ENCODE assay signal across 21 mouse cellular contexts in genomic region chr1:91333582-91333981, GRCm38 (mm10). TPM values are rescaled to one million over a fixed set of nuclear protein-coding genes. Genes with fewer than 3 reads are reported as not detected.
A peak's percentile ranks its signal among the peaks of the same experiment; 100 is the strongest.
DNase-seq lines count a peak whose midpoint lies in the region; ATAC-seq and TF ChIP-seq lines count a peak whose summit lies in the region.
"Had no signal": no experiment of that assay in that cellular context is flagged by ENCODE, and none has a peak within 500 bp of the region (broad histone marks: within the 10 kb centered on the region; RNA-seq: fewer than 3 reads in every experiment).

No protein-coding gene starts in this region.

- no peak for TF ChIP-seq EP300 in heart, postnatal 0 days (IDR thresholded peaks at IDR 0.05; ENCODE audit: low read depth)

- H3K4me2 ChIP-seq in heart, embryonic 13.5 days = no peak overlapping the region
- no peak overlapping the region for H3K4me2 ChIP-seq in heart, postnatal 0 days (ENCODE audit: low read depth, low read length)
- H3K4me2 ChIP-seq: embryonic facial prominence, embryonic 12.5 days; forebrain, embryonic 12.5 days; hindbrain, embryonic 13.5 days had no signal

- H3K4me3 ChIP-seq in heart, embryonic 13.5 days = no peak overlapping the region
- no peak overlapping the region for H3K4me3 ChIP-seq in heart, postnatal 0 days (ENCODE audit: low read depth, low read length)
- H3K4me3 ChIP-seq in forebrain, embryonic 10.5 days = no peak overlapping the region
- H3K4me3 ChIP-seq: embryonic facial prominence, embryonic 12.5 days; forebrain, embryonic 12.5 days; hindbrain, embryonic 13.5 days had no signal

- no peak for DNase-seq in heart, postnatal 25 days (ENCODE audit: low spot score)
- DNase-seq in heart, postnatal 0 days (ENCODE audit: low spot score) = peak; percentile 64
- no peak for DNase-seq in heart, adult 8-10 months (ENCODE audit: low spot score)
- DNase-seq in MEL-GATA-1-ER (ENCODE audit: extremely low read depth, low read depth) = peak; percentile 42
- no peak for DNase-seq in forebrain, embryonic 10.5 days (ENCODE audit: extremely low spot score, low spot score)
- DNase-seq: adrenal gland, postnatal 14 days; cerebellum, adult 11-12 months; cerebellum, adult 9-10 months; cerebellum, postnatal 25 days; gastrocnemius, postnatal 10 days; heart, postnatal 14 days; kidney, adult 11 months; kidney, adult 9 months had no signal

- no peak overlapping the region for H3K9ac ChIP-seq in heart, embryonic 13.5 days
- H3K9ac ChIP-seq in heart, postnatal 0 days (replicated peaks; ENCODE audit: low read depth, low read length) = no peak overlapping the region
- H3K9ac ChIP-seq: embryonic facial prominence, embryonic 12.5 days; forebrain, embryonic 12.5 days; hindbrain, embryonic 13.5 days had no signal

- H3K4me1 ChIP-seq in heart, embryonic 13.5 days = peaks cover 26% of the 10 kb centered on the region
- peaks cover 13% of the 10 kb centered on the region for H3K4me1 ChIP-seq in heart, postnatal 0 days (ENCODE audit: control insufficient read depth, insufficient read depth)
- peaks cover 6% of the 10 kb centered on the region; the same call in 1 of the 2 replicates for H3K4me1 ChIP-seq in forebrain, embryonic 10.5 days
- H3K4me1 ChIP-seq: forebrain, embryonic 12.5 days; hindbrain, embryonic 13.5 days had no signal

- peaks cover 12% of the 10 kb centered on the region for H3K27me3 ChIP-seq in heart, embryonic 13.5 days (replicated peaks)
- H3K27me3 ChIP-seq in heart, postnatal 0 days (ENCODE audit: control insufficient read depth, insufficient read depth, low read length) = no peaks in the 10 kb centered on the region
- no peaks in the 10 kb centered on the region for H3K27me3 ChIP-seq in forebrain, embryonic 10.5 days (ENCODE audit: poor library complexity, severe bottlenecking)
- H3K27me3 ChIP-seq: embryonic facial prominence, embryonic 12.5 days; hindbrain, embryonic 13.5 days had no signal

- intact Hi-C loops in heart, postnatal 25 days (cut with DNase I) = no loop called here

- TF ChIP-seq CTCF in heart, postnatal 0 days (IDR thresholded peaks at IDR 0.05; ENCODE audit: low read depth) = no peak

- ATAC-seq in heart, embryonic 13.5 days (ENCODE audit: extremely low read depth, insufficient number of reproducible peaks, low FRiP score, low TSS enrichment) = no peak
- peak; percentile 79 for ATAC-seq in heart, postnatal 0 days (ENCODE audit: insufficient read depth, low read depth)
- ATAC-seq in megakaryocyte-erythroid progenitor cell, adult 5-6 weeks (replicated peaks; ENCODE audit: low FRiP score, low TSS enrichment, poor library complexity, severe bottlenecking) = peak; percentile 66
- ATAC-seq: forebrain, embryonic 16.5 days; hindbrain, postnatal 0 days had no signal

- no peaks in the 10 kb centered on the region for H3K9me3 ChIP-seq in heart, embryonic 13.5 days
- no peaks in the 10 kb centered on the region for H3K9me3 ChIP-seq in heart, postnatal 0 days (replicated peaks; ENCODE audit: control insufficient read depth, low read length)
- no peaks in the 10 kb centered on the region for H3K9me3 ChIP-seq in forebrain, embryonic 10.5 days
- H3K9me3 ChIP-seq: embryonic facial prominence, embryonic 12.5 days; forebrain, embryonic 12.5 days; hindbrain, embryonic 13.5 days had no signal

- peak overlapping the region; percentile 66 for H3K27ac ChIP-seq in heart, embryonic 13.5 days (replicated peaks)
- peak overlapping the region; percentile 59 for H3K27ac ChIP-seq in heart, postnatal 0 days (ENCODE audit: low read depth)
- H3K27ac ChIP-seq in forebrain, embryonic 10.5 days = no peak overlapping the region
- H3K27ac ChIP-seq: embryonic facial prominence, embryonic 12.5 days; forebrain, embryonic 12.5 days; hindbrain, embryonic 13.5 days; hindbrain, postnatal 0 days had no signal

- no peaks in the 10 kb centered on the region for H3K36me3 ChIP-seq in heart, embryonic 13.5 days
- no peaks in the 10 kb centered on the region for H3K36me3 ChIP-seq in heart, postnatal 0 days (replicated peaks; ENCODE audit: control insufficient read depth, insufficient read depth, low read length)
- no peaks in the 10 kb centered on the region for H3K36me3 ChIP-seq in forebrain, embryonic 10.5 days (replicated peaks)
- H3K36me3 ChIP-seq: embryonic facial prominence, embryonic 12.5 days; forebrain, embryonic 12.5 days; hindbrain, embryonic 13.5 days had no signal

RNA-seq across cellular contexts. Expression of gene Espnl, which starts 11.7 kb away (rescaled TPM):
- polyA plus RNA-seq in heart, embryonic 13.5 days (2015; fragmentation: Nextera tagmentation; extraction: Ambion mirVana) = 0.07 TPM in 1 of 2 replicates, not detected in the other
- under 1 TPM in 1 of 2 experiments, not detected in 1; 0.05 TPM for total RNA-seq in heart, postnatal 25 days (2021)
- 0.89 TPM in 1 of 2 replicates, not detected in the other for total RNA-seq in heart, postnatal 0 days (2014; rRNA removed; ENCODE audit: low replicate concordance)
- 0.04 TPM in 1 of 2 replicates, not detected in the other for polyA plus RNA-seq in heart, postnatal 0 days (2015; fragmentation: Nextera tagmentation; extraction: Ambion mirVana)
- total RNA-seq in heart, adult 8-10 months (2022) = not detected
- total RNA-seq in megakaryocyte-erythroid progenitor cell, adult 5-6 weeks (2014; fragmentation: Nextera tagmentation) = 0.26 and 0.37 TPM in 2 replicates
- 0.15 TPM in 1 of 2 replicates, not detected in the other for total RNA-seq in megakaryocyte-erythroid progenitor cell, adult 5-6 weeks (2017)
- 0.04 TPM in 1 of 2 replicates, not detected in the other for polyA plus RNA-seq in forebrain, embryonic 10.5 days (2016; fragmentation: Nextera tagmentation; extraction: Ambion mirVana)
- total RNA-seq: adrenal gland, postnatal 14 days; heart, postnatal 14 days had no signal
- polyA plus RNA-seq: intestine, embryonic 14.5 days had no signal

RNA-seq across cellular contexts. Expression of gene Klhl30, which starts 17.2 kb away (rescaled TPM):
- 43.7 and 48.6 TPM in 2 replicates for polyA plus RNA-seq in heart, embryonic 13.5 days (2015; fragmentation: Nextera tagmentation; extraction: Ambion mirVana)
- total RNA-seq in heart, postnatal 25 days (2021) = 10 to 100 TPM; 46.3 to 52.0 TPM
- total RNA-seq in heart, postnatal 0 days (2014; rRNA removed; ENCODE audit: low replicate concordance) = 78.6 and 83.2 TPM in 2 replicates
- 64.0 and 68.6 TPM in 2 replicates for polyA plus RNA-seq in heart, postnatal 0 days (2015; fragmentation: Nextera tagmentation; extraction: Ambion mirVana)
- 10 to 100 TPM; 36.7 to 52.8 (median 42.5) TPM for total RNA-seq in heart, adult 8-10 months (2022)
- 0.20 TPM in 1 of 2 replicates, not detected in the other for total RNA-seq in megakaryocyte-erythroid progenitor cell, adult 5-6 weeks (2014; fragmentation: Nextera tagmentation)
- total RNA-seq in megakaryocyte-erythroid progenitor cell, adult 5-6 weeks (2017) = not detected in 2 replicates
- 0.11 and 0.14 TPM in 2 replicates for polyA plus RNA-seq in forebrain, embryonic 10.5 days (2016; fragmentation: Nextera tagmentation; extraction: Ambion mirVana)
- polyA plus RNA-seq: forebrain, embryonic 16.5 days had no signal

RNA-seq across cellular contexts. Expression of gene Erfe, which starts 32.6 kb away (rescaled TPM):
- 1.3 and 1.8 TPM in 2 replicates for polyA plus RNA-seq in heart, embryonic 13.5 days (2015; fragmentation: Nextera tagmentation; extraction: Ambion mirVana)
- under 1 TPM in 1 of 2 experiments, not detected in 1; 0.26 TPM for total RNA-seq in heart, postnatal 25 days (2021)
- 0.19 and 0.46 TPM in 2 replicates for total RNA-seq in heart, postnatal 0 days (2014; rRNA removed; ENCODE audit: low replicate concordance)
- 0.40 and 0.71 TPM in 2 replicates for polyA plus RNA-seq in heart, postnatal 0 days (2015; fragmentation: Nextera tagmentation; extraction: Ambion mirVana)
- under 1 TPM in 1 of 4 experiments, not detected in 3; 0.09 TPM for total RNA-seq in heart, adult 8-10 months (2022)
- 2.0 and 2.3 TPM in 2 replicates for total RNA-seq in megakaryocyte-erythroid progenitor cell, adult 5-6 weeks (2014; fragmentation: Nextera tagmentation)
- total RNA-seq in megakaryocyte-erythroid progenitor cell, adult 5-6 weeks (2017) = 0.04 and 0.42 TPM in 2 replicates
- polyA plus RNA-seq in forebrain, embryonic 10.5 days (2016; fragmentation: Nextera tagmentation; extraction: Ambion mirVana) = 1.1 and 1.6 TPM in 2 replicates

RNA-seq across cellular contexts. Expression of gene Scly, which starts 35.4 kb away (rescaled TPM):
- polyA plus RNA-seq in heart, embryonic 13.5 days (2015; fragmentation: Nextera tagmentation; extraction: Ambion mirVana) = 12.6 and 15.9 TPM in 2 replicates
- 10 to 100 TPM; 17.7 to 18.8 TPM for total RNA-seq in heart, postnatal 25 days (2021)
- total RNA-seq in heart, postnatal 0 days (2014; rRNA removed; ENCODE audit: low replicate concordance) = 14.0 and 18.5 TPM in 2 replicates
- 9.6 and 10.0 TPM in 2 replicates for polyA plus RNA-seq in heart, postnatal 0 days (2015; fragmentation: Nextera tagmentation; extraction: Ambion mirVana)
- total RNA-seq in heart, adult 8-10 months (2022) = 10 to 100 TPM; 15.5 to 20.3 (median 19.3) TPM
- 64.1 and 65.3 TPM in 2 replicates for total RNA-seq in megakaryocyte-erythroid progenitor cell, adult 5-6 weeks (2014; fragmentation: Nextera tagmentation)
- total RNA-seq in megakaryocyte-erythroid progenitor cell, adult 5-6 weeks (2017) = 31.7 and 40.4 TPM in 2 replicates
- 18.5 and 18.7 TPM in 2 replicates for polyA plus RNA-seq in forebrain, embryonic 10.5 days (2016; fragmentation: Nextera tagmentation; extraction: Ambion mirVana)

Comparison
In these comparisons a context has a peak if more than half of its experiments do, and no peak if none do; other contexts are left out.
1. DNase-seq: peak in heart, postnatal 0 days (single experiment) and MEL-GATA-1-ER (single experiment); none in heart, postnatal 25 days (single experiment), heart, adult 8-10 months (single experiment) and forebrain, embryonic 10.5 days (single experiment).
2. RNA of gene Klhl30, which starts 17.2 kb away (total RNA-seq): 78.6 to 83.2 TPM in heart, postnatal 0 days, 46.3 to 52.0 TPM in heart, postnatal 25 days and 36.7 to 52.8 TPM in heart, adult 8-10 months; 0.20 TPM in megakaryocyte-erythroid progenitor cell, adult 5-6 weeks; every median in the first group is over 10 times any median in the second.